Mouse (Mus musculus): Measurements from ENCODE around the gene Ppm1l.

Ppm1l gene

GRCm38 (mm10) chr3:69596116-69596515 lies 279.5 kb downstream of the Ppm1l start:
- DNase-seq (ENCODE audit: low read depth, low spot score) = peak; percentile 85

DNA sequence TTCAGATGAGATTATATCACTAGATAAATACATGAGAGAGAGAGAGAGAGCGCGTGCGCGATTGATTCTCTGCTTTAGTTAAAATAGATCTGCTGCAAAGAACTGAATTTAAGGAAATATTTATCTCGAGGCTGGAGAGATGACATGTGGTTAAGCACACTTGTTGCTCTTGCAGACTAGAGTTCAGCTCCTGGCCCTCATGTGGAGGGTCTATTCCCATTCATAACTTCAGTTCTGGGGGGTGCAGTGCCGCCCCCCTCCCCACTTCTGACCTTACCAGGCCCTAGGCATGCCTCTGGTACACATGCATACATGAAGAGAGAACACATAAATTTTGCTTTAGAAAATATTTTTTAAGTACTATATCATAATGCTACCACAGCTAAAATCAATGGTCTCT lies 280.6 kb downstream of the Ppm1l start:
- DNase-seq (ENCODE audit: low read depth, low spot score) = no peak

GRCm38 (mm10) chr3:69597816-69598215 lies 281.2 kb downstream of the Ppm1l start:
- DNase-seq (ENCODE audit: low read depth, low spot score) = peak; percentile 12

- peak; percentile 55 for DNase-seq (ENCODE audit: low read depth, low spot score)
Measured at GRCm38 (mm10) chr3:69598261-69599165, 281.9 kb downstream of the Ppm1l start, which contains the start of gene B3galnt1. B3galnt1 (minus strand) TSS chr3:69598960.

GRCm38 (mm10) chr3:69599166-69599500 lies 282.5 kb downstream of the Ppm1l start:
- DNase-seq (ENCODE audit: low read depth, low spot score) = peak; percentile 47

- no peak for DNase-seq (ENCODE audit: low read depth, low spot score)
Measured at GRCm38 (mm10) chr3:69606923-69607322, 290.3 kb downstream of the Ppm1l start.

- no peak for DNase-seq (ENCODE audit: low read depth, low spot score)
Measured at GRCm38 (mm10) chr3:69607468-69607867, 290.8 kb downstream of the Ppm1l start.

DNA sequence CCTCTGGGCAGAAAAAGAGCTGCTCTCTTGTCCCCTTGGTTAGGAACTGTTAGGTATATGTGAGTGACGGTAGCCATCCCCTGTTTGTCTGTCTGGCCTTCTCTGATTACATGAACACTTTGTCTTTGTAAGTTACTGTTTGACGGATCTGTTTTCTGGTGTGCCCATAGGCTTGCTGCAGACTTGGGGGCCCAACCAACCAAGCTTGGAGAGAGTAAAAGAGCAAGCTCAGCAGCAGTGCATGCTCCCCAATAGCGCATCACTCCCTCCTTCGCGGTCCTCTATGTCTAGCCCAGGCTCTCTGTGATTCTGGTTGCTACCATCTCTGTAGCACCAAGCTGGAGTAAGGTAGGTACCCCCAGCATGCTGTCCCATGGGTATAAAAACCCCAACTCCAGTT lies 291.2 kb downstream of the Ppm1l start:
- DNase-seq (ENCODE audit: low read depth, low spot score) = no peak

Data from R1 (cell line).